Mouse (Mus musculus): ENCODE results near the gene Dio3. TPM values are rescaled to one million over a fixed set of nuclear protein-coding genes. Genes with fewer than 3 reads are reported as not detected.

Dio3 gene
- polyA plus RNA-seq (2016; fragmentation: Nextera tagmentation; extraction: Ambion mirVana) = 0.29 TPM in 1 of 2 replicates, not detected in the other

DNA sequence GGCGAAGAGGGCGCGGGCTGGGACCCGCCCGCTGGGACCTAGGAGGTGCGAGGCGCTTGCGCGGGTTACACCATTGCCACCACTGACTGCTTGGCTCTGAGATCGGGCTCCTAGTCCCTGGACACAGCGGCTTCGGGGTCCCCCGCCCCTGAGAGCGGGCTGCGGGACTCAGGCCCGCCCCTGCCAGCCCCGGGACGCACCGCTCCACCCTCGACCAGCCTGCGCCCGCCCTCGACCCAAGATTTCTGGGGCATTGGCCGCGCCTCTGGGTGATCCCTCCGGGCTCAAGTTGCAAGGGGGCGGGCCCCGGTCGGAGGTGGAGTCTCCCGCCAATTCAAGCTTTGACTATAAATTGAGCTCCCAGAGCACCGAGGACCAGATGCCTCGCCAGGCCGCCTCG is at the start of gene Dio3:
TSS of gene Dio3 (plus strand) at position 216 of the 400 bp plus-strand sequence.
- H3K9ac ChIP-seq = no peak within 1 kb of the TSS
- under 1% methylated on average over 34 of the region's 34 CpGs for WGBS

DNA sequence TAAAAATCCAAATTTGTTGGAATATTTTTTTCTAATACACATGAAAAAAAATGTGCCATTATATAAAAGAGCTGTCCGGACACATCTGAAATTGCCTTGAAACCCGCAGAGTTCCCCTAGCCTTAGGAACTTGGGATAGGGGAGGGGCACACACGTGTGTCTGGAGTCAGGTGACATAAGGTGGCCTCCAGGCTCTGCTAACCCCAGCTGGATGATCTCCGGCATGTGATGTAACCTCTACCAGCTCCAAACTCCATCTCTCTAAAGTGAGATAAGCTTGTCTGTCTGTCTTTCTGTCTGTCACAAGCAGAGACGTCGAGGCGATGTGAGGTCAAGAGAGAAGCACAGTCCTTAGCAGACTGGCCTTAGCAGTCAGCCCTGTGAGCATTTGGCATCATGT is 48.6 kb upstream of the Dio3 start:
- Histone ChIP-seq H3K4me3 (no peak overlapping the region), H3K4me1 (replicated peaks) (no peaks in the 10 kb centered on the region), H3K9ac (no peak overlapping the region), H3K36me3 (no peaks in the 10 kb centered on the region), H3K9me3 (replicated peaks) (no peaks in the 10 kb centered on the region), H3K4me2 (no peak overlapping the region), H3K27me3 (replicated peaks) (peaks cover 71% of the 10 kb centered on the region), H3K27ac (ENCODE audit: poor library complexity, severe bottlenecking) (no peak overlapping the region)
- no peak for ATAC-seq (ENCODE audit: insufficient number of reproducible peaks, low FRiP score)
- 73% methylated on average over 7 of the region's 7 CpGs for WGBS

More for the DNA sequence above, at the start of gene Dio3:
- Histone ChIP-seq H3K4me3 (peak within 1 kb of the TSS; percentile 44), H3K4me2 (peak within 1 kb of the TSS; percentile 70), H3K27me3 (replicated peaks) (peaks cover 99% of the 10 kb centered on the region), H3K4me1 (replicated peaks) (peaks cover 10% of the 10 kb centered on the region), H3K27ac (ENCODE audit: poor library complexity, severe bottlenecking) (no peak within 1 kb of the TSS), H3K36me3 (no peaks in the 10 kb centered on the region), H3K9me3 (replicated peaks) (no peaks in the 10 kb centered on the region)
- ATAC-seq (ENCODE audit: insufficient number of reproducible peaks, low FRiP score) = 0 out of 2 replicates have a peak, but pooled peaks have one; percentile 22

GRCm38 (mm10) chr12:110230767-110231166 is 48.1 kb upstream of the Dio3 start:
- no peaks in the 10 kb centered on the region for H3K36me3 ChIP-seq
- no peak overlapping the region for H3K4me3 ChIP-seq
- H3K27ac ChIP-seq (ENCODE audit: poor library complexity, severe bottlenecking) = no peak overlapping the region
- no peaks in the 10 kb centered on the region for H3K9me3 ChIP-seq (replicated peaks)
- H3K27me3 ChIP-seq (replicated peaks) = peaks cover 69% of the 10 kb centered on the region
- WGBS = 72% methylated on average over 8 of the region's 8 CpGs
- no peak overlapping the region for H3K9ac ChIP-seq
- no peak overlapping the region for H3K4me2 ChIP-seq
- ATAC-seq (ENCODE audit: insufficient number of reproducible peaks, low FRiP score) = no peak
- no peaks in the 10 kb centered on the region for H3K4me1 ChIP-seq (replicated peaks)

DNA sequence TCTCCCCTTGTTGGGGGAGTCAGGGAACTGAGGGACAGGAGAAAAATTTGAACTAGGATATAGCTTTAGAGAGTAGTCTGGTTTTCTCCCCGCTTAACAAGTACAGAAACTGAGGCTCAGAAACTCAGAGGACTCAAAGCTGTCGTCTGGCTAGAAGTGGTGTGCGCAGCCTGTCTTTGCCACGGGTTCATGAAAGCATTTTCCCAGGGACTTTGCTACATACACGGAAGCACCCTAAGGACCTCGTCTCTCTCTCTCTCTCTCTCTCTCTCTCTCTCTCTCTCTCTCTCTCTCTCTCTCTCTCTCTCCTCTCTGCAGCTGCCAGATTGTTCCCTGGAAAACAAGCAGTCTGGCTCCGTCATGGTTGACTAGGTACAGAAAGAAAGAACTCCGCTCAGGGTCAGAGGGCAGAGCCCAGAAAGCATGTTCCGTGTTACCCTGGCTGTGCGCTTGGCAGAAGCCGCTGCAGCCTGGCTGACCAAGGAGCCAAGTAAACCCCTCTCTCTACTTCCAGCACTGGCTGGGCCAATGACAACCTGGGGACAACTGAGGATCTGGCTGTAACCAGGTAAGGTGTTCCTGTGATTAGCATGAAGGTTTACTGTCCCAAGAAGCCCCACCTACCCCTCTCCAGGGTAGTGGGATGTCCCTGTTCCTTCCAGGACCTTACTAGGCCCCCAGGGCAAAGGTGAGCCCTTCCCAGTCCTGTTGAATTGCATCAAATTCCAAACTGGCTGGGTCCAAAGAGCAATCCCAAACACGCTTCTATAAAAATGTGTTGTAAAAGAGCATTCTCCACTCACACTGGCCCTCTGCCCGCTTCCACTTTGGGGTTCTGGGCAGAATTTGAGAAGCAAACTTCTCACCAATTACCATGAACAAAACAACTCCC is 46.9 kb upstream of the Dio3 start:
- H3K27me3 ChIP-seq (replicated peaks) = peaks cover 64% of the 10 kb centered on the region
- WGBS = 74% methylated on average over 13 of the region's 13 CpGs

DNA sequence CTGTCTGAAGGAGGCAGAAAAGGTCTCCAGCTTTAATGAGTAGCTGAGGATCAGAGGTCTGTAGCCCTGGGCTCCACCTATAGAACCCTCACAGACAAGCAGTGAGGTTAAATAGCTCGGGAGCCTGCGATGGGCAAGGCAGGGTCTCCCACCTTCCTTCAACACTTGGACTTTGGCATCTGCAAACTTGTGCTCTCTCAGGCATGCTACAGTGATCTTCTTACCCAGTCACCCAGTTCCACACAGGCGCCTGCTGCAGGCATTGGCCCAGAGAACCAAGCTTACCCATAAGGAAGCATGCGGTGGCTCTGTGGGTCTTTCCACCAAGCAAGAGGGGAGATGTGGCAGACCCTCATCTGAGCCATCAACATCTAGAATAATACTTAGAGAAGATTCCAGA is 43.0 kb upstream of the Dio3 start:
- H3K4me1 ChIP-seq (replicated peaks) = no peaks in the 10 kb centered on the region
- WGBS = 91% methylated on average over 4 of the region's 4 CpGs
- no peaks in the 10 kb centered on the region for H3K36me3 ChIP-seq
- ATAC-seq (ENCODE audit: insufficient number of reproducible peaks, low FRiP score) = no peak
- H3K9me3 ChIP-seq (replicated peaks) = no peaks in the 10 kb centered on the region
- no peak overlapping the region for H3K9ac ChIP-seq
- H3K27ac ChIP-seq (ENCODE audit: poor library complexity, severe bottlenecking) = no peak overlapping the region
- no peak overlapping the region for H3K4me2 ChIP-seq
- H3K27me3 ChIP-seq (replicated peaks) = peaks cover 52% of the 10 kb centered on the region
- no peak overlapping the region for H3K4me3 ChIP-seq

More for the DNA sequence above, 46.9 kb upstream of the Dio3 start:
- no peak overlapping the region for H3K9ac ChIP-seq
- H3K9me3 ChIP-seq (replicated peaks) = no peaks in the 10 kb centered on the region
- ATAC-seq (ENCODE audit: insufficient number of reproducible peaks, low FRiP score) = no peak
- no peak overlapping the region for H3K4me2 ChIP-seq
- H3K27ac ChIP-seq (ENCODE audit: poor library complexity, severe bottlenecking) = no peak overlapping the region
- no peak overlapping the region for H3K4me3 ChIP-seq
- no peaks in the 10 kb centered on the region for H3K36me3 ChIP-seq
- H3K4me1 ChIP-seq (replicated peaks) = no peaks in the 10 kb centered on the region

GRCm38 (mm10) chr12:110237046-110237445 is 41.8 kb upstream of the Dio3 start:
- Histone ChIP-seq H3K27ac (ENCODE audit: poor library complexity, severe bottlenecking) (no peak overlapping the region), H3K36me3 (no peaks in the 10 kb centered on the region), H3K9me3 (replicated peaks) (no peaks in the 10 kb centered on the region), H3K27me3 (replicated peaks) (peaks cover 54% of the 10 kb centered on the region), H3K4me3 (no peak overlapping the region), H3K4me1 (replicated peaks) (no peaks in the 10 kb centered on the region), H3K4me2 (no peak overlapping the region), H3K9ac (no peak overlapping the region)
- 79% methylated on average over 7 of the region's 7 CpGs for WGBS
- no peak for ATAC-seq (ENCODE audit: insufficient number of reproducible peaks, low FRiP score)

DNA sequence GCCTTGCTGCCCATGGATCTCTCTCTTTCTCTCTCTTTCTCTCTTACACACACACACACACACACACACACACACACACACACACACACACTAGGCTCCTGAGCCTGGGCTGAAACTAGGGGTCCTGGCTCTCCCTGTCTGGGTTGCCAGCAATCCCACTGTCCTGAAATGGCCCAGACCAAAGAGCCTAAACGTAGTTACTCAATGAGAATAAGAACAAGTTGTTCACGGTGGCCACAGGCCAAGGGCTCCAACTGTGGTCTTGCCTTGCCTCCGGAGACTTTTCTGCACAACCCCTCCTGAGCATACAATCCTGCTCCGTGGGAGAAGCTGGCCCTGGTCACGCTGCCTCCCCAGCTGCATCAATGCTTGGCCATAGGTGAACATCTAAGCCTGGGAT is 39.5 kb upstream of the Dio3 start:
- Histone ChIP-seq H3K4me2 (no peak overlapping the region), H3K27ac (ENCODE audit: poor library complexity, severe bottlenecking) (no peak overlapping the region), H3K9me3 (replicated peaks) (no peaks in the 10 kb centered on the region), H3K27me3 (replicated peaks) (peaks cover 32% of the 10 kb centered on the region), H3K9ac (no peak overlapping the region), H3K4me1 (replicated peaks) (no peaks in the 10 kb centered on the region), H3K4me3 (no peak overlapping the region), H3K36me3 (no peaks in the 10 kb centered on the region)
- ATAC-seq (ENCODE audit: insufficient number of reproducible peaks, low FRiP score) = no peak
- WGBS = 73% methylated on average over 5 of the region's 5 CpGs

GRCm38 (mm10) chr12:110244581-110244980 is 34.3 kb upstream of the Dio3 start:
- Histone ChIP-seq H3K4me1 (replicated peaks) (no peaks in the 10 kb centered on the region), H3K9ac (no peak overlapping the region), H3K27ac (ENCODE audit: poor library complexity, severe bottlenecking) (no peak overlapping the region), H3K9me3 (replicated peaks) (peaks cover 4% of the 10 kb centered on the region; the same call in 1 of the 2 replicates), H3K4me3 (no peak overlapping the region), H3K27me3 (replicated peaks) (peaks cover 28% of the 10 kb centered on the region; the same call in 1 of the 2 replicates), H3K36me3 (no peaks in the 10 kb centered on the region), H3K4me2 (no peak overlapping the region)
- no peak for ATAC-seq (ENCODE audit: insufficient number of reproducible peaks, low FRiP score)
- 79% methylated on average over 6 of the region's 6 CpGs for WGBS

- Histone ChIP-seq H3K27me3 (replicated peaks) (peaks cover 28% of the 10 kb centered on the region; the same call in 1 of the 2 replicates), H3K4me3 (no peak overlapping the region), H3K4me2 (no peak overlapping the region), H3K4me1 (replicated peaks) (no peaks in the 10 kb centered on the region), H3K9ac (no peak overlapping the region), H3K36me3 (no peaks in the 10 kb centered on the region), H3K9me3 (replicated peaks) (peaks cover 4% of the 10 kb centered on the region; the same call in 1 of the 2 replicates), H3K27ac (ENCODE audit: poor library complexity, severe bottlenecking) (no peak overlapping the region)
- ATAC-seq (ENCODE audit: insufficient number of reproducible peaks, low FRiP score) = no peak
- WGBS = 86% methylated on average over 4 of the region's 4 CpGs
Observed at GRCm38 (mm10) chr12:110245461-110245860, 33.4 kb upstream of the Dio3 start.

DNA sequence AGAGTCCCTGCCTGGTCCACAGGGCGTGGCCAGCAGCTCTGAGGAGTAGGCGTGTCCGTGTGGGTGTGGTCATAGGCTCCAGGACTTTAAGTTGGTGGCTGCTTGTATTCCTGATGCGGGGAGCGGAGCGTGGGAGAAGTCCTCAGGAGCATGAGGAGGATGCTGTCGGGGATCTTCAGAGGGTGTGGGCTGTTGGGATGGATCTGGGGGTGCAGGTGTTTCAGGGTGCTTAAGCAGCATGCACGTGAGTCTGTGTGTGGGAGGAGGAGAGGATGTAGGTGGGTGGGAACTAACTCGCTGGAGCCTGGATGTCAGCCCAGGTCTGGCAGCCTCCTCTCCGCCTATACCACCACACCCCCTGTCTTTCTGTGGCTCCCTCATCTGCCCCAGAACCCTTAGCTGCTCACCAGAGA is 26.7 kb upstream of the Dio3 start:
- peaks cover 66% of the 10 kb centered on the region for H3K27me3 ChIP-seq (replicated peaks)
- no peak for ATAC-seq (ENCODE audit: insufficient number of reproducible peaks, low FRiP score)

GRCm38 (mm10) chr12:110255731-110256130 is 23.1 kb upstream of the Dio3 start:
- WGBS = 58% methylated on average over 10 of the region's 10 CpGs
- ATAC-seq (ENCODE audit: insufficient number of reproducible peaks, low FRiP score) = no peak
- H3K27me3 ChIP-seq (replicated peaks) = peaks cover 78% of the 10 kb centered on the region

More for the DNA sequence above, 26.7 kb upstream of the Dio3 start:
- H3K27ac ChIP-seq (ENCODE audit: poor library complexity, severe bottlenecking) = no peak overlapping the region
- no peaks in the 10 kb centered on the region for H3K36me3 ChIP-seq
- no peak overlapping the region for H3K4me3 ChIP-seq
- H3K4me1 ChIP-seq (replicated peaks) = no peaks in the 10 kb centered on the region
- no peaks in the 10 kb centered on the region for H3K9me3 ChIP-seq (replicated peaks)
- no peak overlapping the region for H3K4me2 ChIP-seq
- WGBS = 24% methylated on average over 10 of the region's 10 CpGs
- H3K9ac ChIP-seq = no peak overlapping the region

More at GRCm38 (mm10) chr12:110255731-110256130, 23.1 kb upstream of the Dio3 start:
- Histone ChIP-seq H3K4me2 (no peak overlapping the region), H3K4me3 (no peak overlapping the region), H3K27ac (ENCODE audit: poor library complexity, severe bottlenecking) (no peak overlapping the region), H3K4me1 (replicated peaks) (no peaks in the 10 kb centered on the region), H3K9me3 (replicated peaks) (no peaks in the 10 kb centered on the region), H3K36me3 (no peaks in the 10 kb centered on the region), H3K9ac (no peak overlapping the region)
